Mouse (Mus musculus) limb, embryonic 15.5 days (tissue): ENCODE measurements around the gene Psmd4. TPM values are rescaled to one million over a fixed set of nuclear protein-coding genes. Genes with fewer than 3 reads are reported as not detected.

Source experiments
- ATAC-seq: fragments of 200-750 bp; cut with Nextera tagmentation; 2 replicates; pipeline ENCODE4 v1.8.0; 2017; ENCODE audit warnings: low read depth, moderate TSS enrichment; ENCODE audit not compliant: insufficient number of reproducible peaks, low FRiP score, low TSS enrichment
- H3K27ac ChIP-seq: fragments of 300-500 bp; sonication (generic); 2 replicates; pipeline ENCODE4 v1.5.1; 2015; ENCODE audit warnings: moderate library complexity, mild to moderate bottlenecking, inconsistent platforms
- H3K27me3 ChIP-seq: fragments of 300-500 bp; sonication (generic); 2 replicates; pipeline ENCODE4 v1.6.1; 2015; ENCODE audit warnings: inconsistent platforms
- H3K36me3 ChIP-seq: fragments of 300-500 bp; sonication (generic); 2 replicates; pipeline ENCODE4 v1.6.1; 2015; ENCODE audit warnings: inconsistent platforms
- H3K4me1 ChIP-seq: fragments of 300-500 bp; sonication (generic); 2 replicates; pipeline ENCODE4 v1.6.1; 2015; ENCODE audit warnings: inconsistent platforms
- H3K4me2 ChIP-seq: fragments of 300-500 bp; sonication (generic); 2 replicates; pipeline ENCODE4 v1.6.1; 2015; ENCODE audit warnings: mild to moderate bottlenecking, inconsistent platforms
- H3K4me3 ChIP-seq: fragments of 300-500 bp; sonication (generic); 2 replicates; pipeline ENCODE4 v1.5.1; 2015; ENCODE audit warnings: mild to moderate bottlenecking, inconsistent platforms
- H3K9ac ChIP-seq: fragments of 300-500 bp; sonication (generic); 2 replicates; pipeline ENCODE4 v1.6.1; 2015; ENCODE audit warnings: inconsistent platforms
- H3K9me3 ChIP-seq: fragments of 300-500 bp; sonication (generic); 2 replicates; pipeline ENCODE4 v1.6.1; 2016; ENCODE audit warnings: inconsistent platforms
- WGBS: fragments of 180-500 bp; shearing (Covaris S2); methylation state at CpG from one replicate; pipeline ENCODE4 v1.1.7; 2015; 5-methylcytosine and 5-hydroxymethylcytosine counted together
- polyA plus RNA-seq: library from polyadenylated mRNA; unstranded; fragments of >200 nt; fragmentation: Nextera tagmentation; extraction: Ambion mirVana; gene quantifications from 2 replicates; pipeline ENCODE4 v1.2.1, GENCODE M21; 2015

Psmd4 gene
- polyA plus RNA-seq: 253 and 271 TPM in 2 replicates

GRCm38 (mm10) chr3:95042166-95042837 is at the start of gene Psmd4:
Gene Psmd4, minus strand, starts transcription at chr3:95042614.
- ATAC-seq: peak; percentile 99

DNA sequence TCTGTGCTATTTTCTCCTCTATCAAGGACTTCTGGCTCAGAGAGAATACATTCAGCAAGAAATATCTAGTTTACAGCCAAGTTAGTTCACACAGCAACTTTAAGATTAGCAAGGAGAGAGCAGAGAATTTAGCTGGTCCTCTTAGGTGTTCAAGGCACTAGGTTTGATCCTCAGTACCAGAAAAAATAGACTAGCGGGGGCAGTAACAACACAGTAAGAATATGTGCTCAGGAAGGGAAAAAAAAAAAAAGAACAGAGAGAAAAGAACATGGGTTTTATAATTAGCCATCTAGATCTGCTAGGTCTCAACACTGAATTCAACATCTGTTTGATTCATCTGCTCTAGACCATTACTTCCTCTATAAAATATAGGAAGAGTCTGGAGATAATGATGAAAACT is 45.7 kb upstream of the Psmd4 start:
- Histone ChIP-seq H3K9ac (no peak overlapping the region), H3K27ac (no peak overlapping the region), H3K36me3 (peaks cover 8% of the 10 kb centered on the region; the same call in 1 of the 2 replicates), H3K4me2 (no peak overlapping the region), H3K4me1 (no peaks in the 10 kb centered on the region), H3K27me3 (no peaks in the 10 kb centered on the region), H3K4me3 (no peak overlapping the region), H3K9me3 (no peaks in the 10 kb centered on the region)
- WGBS: 89% methylated on average over 1 of the region's 1 CpGs
- ATAC-seq: no peak

More at GRCm38 (mm10) chr3:95042166-95042837, at the start of gene Psmd4:
- H3K4me3 ChIP-seq: peak within 1 kb of the TSS; percentile 89
- peaks cover 12% of the 10 kb centered on the region for H3K36me3 ChIP-seq
- H3K4me1 ChIP-seq: peaks cover 14% of the 10 kb centered on the region
- no peaks in the 10 kb centered on the region for H3K9me3 ChIP-seq
- H3K9ac ChIP-seq: peak within 1 kb of the TSS; percentile 91
- H3K27ac ChIP-seq: peak within 1 kb of the TSS; percentile 72
- under 1% methylated on average over 36 of the region's 36 CpGs for WGBS
- H3K27me3 ChIP-seq: no peaks in the 10 kb centered on the region
- H3K4me2 ChIP-seq: peak within 1 kb of the TSS; percentile 45

DNA sequence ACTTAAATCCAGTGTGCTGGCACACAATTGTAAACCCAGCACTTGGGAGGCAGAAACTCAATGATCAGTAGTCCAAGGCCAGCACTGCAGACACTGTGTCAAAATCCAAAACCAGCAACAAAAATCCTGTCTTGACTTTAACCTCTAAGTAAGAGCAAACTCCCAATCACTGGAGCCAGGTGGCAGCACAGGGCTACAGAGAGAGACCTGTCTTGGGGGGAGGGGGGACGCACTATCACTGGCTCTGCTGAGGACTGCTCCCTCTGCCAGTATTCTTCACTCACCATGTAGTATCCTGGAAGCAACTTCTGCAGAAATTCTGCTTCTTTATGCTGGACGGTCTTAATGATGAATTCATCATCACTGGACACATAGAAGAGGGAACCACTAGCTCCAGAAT is 29.2 kb upstream of the Psmd4 start:
- Histone ChIP-seq H3K4me2 (no peak overlapping the region), H3K4me1 (no peaks in the 10 kb centered on the region), H3K36me3 (peaks cover 82% of the 10 kb centered on the region), H3K9ac (no peak overlapping the region), H3K9me3 (no peaks in the 10 kb centered on the region), H3K4me3 (no peak overlapping the region), H3K27me3 (no peaks in the 10 kb centered on the region), H3K27ac (no peak overlapping the region)
- no peak for ATAC-seq
- WGBS: 90% methylated on average over 2 of the region's 2 CpGs

GRCm38 (mm10) chr3:95066570-95066969 is 24.2 kb upstream of the Psmd4 start:
- WGBS: 80% methylated on average over 11 of the region's 11 CpGs
- no peaks in the 10 kb centered on the region for H3K4me1 ChIP-seq
- H3K27ac ChIP-seq: no peak overlapping the region
- H3K9me3 ChIP-seq: no peaks in the 10 kb centered on the region
- H3K27me3 ChIP-seq: no peaks in the 10 kb centered on the region
- H3K9ac ChIP-seq: no peak overlapping the region
- peaks cover 96% of the 10 kb centered on the region for H3K36me3 ChIP-seq
- no peak; the same call in 1 of the 2 replicates for ATAC-seq
- no peak overlapping the region for H3K4me3 ChIP-seq
- no peak overlapping the region for H3K4me2 ChIP-seq

GRCm38 (mm10) chr3:95066095-95066494 is 23.7 kb upstream of the Psmd4 start:
- Histone ChIP-seq H3K36me3 (peaks cover 96% of the 10 kb centered on the region), H3K4me2 (no peak overlapping the region), H3K27ac (no peak overlapping the region), H3K4me1 (no peaks in the 10 kb centered on the region), H3K9ac (no peak overlapping the region), H3K9me3 (no peaks in the 10 kb centered on the region), H3K4me3 (no peak overlapping the region), H3K27me3 (no peaks in the 10 kb centered on the region)
- ATAC-seq: no peak
- 86% methylated on average over 6 of the region's 6 CpGs for WGBS

- Histone ChIP-seq H3K4me1 (no peaks in the 10 kb centered on the region), H3K4me2 (no peak overlapping the region), H3K4me3 (no peak overlapping the region), H3K9ac (no peak overlapping the region), H3K27ac (no peak overlapping the region), H3K27me3 (no peaks in the 10 kb centered on the region), H3K9me3 (no peaks in the 10 kb centered on the region), H3K36me3 (peaks cover 96% of the 10 kb centered on the region)
- WGBS: 85% methylated on average over 1 of the region's 1 CpGs
- ATAC-seq: no peak
These were observed 23.1 kb upstream of the Psmd4 start for GRCm38 (mm10) chr3:95065553-95065952.

DNA sequence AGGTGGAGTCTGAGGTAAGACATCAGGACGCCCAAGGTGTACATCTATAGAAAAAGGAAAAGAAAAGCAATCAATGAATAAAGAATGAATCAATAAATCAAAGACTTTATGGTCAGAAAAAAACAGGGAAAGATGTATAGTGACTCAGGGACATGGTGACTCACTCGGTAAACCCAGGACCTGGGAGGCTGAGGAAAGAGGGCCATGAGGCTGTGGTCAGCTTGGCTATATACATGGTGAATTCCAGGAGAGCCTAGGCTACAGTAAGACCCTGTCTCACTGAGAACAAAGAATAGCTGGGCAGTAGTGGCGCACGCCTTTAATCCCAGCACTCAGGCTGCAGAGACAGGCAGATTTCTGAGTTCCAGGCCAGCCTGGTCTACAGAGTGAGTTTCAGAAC is 21.3 kb upstream of the Psmd4 start:
- no peak overlapping the region for H3K9ac ChIP-seq
- ATAC-seq: no peak
- no peak overlapping the region for H3K27ac ChIP-seq
- no peaks in the 10 kb centered on the region for H3K27me3 ChIP-seq
- 96% methylated on average over 4 of the region's 4 CpGs for WGBS
- H3K4me3 ChIP-seq: no peak overlapping the region
- no peaks in the 10 kb centered on the region for H3K9me3 ChIP-seq
- H3K36me3 ChIP-seq: peaks cover 97% of the 10 kb centered on the region
- no peaks in the 10 kb centered on the region for H3K4me1 ChIP-seq
- no peak overlapping the region for H3K4me2 ChIP-seq

DNA sequence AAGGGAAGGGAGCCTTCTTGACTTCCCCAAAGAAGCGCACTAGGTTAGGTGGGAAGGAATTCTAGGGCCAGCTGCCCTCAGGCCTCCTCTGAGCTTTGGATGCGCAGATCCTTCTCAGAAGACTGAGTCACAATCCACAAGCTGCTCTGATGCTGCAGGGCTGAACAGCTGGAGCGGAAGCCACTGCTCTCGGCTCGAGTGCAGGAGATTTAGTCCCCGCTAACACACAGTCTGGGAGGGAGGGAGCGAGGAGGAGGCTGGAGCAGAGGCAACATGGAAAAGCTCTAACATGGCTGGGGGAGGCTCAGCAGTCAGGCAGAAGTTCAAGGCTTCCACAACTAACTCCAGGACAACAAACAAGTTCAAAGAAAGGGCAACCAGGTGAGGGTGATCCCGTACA is 15.7 kb upstream of the Psmd4 start:
- no peak overlapping the region for H3K9ac ChIP-seq
- H3K4me1 ChIP-seq: peaks cover 8% of the 10 kb centered on the region
- no peak overlapping the region for H3K27ac ChIP-seq
- no peak overlapping the region for H3K4me2 ChIP-seq
- no peaks in the 10 kb centered on the region for H3K27me3 ChIP-seq
- H3K9me3 ChIP-seq: no peaks in the 10 kb centered on the region
- H3K4me3 ChIP-seq: no peak overlapping the region
- H3K36me3 ChIP-seq: peaks cover 54% of the 10 kb centered on the region
- WGBS: 64% methylated on average over 8 of the region's 8 CpGs
- ATAC-seq: no peak

- Histone ChIP-seq H3K27ac (no peak overlapping the region), H3K4me2 (no peak overlapping the region), H3K36me3 (peaks cover 37% of the 10 kb centered on the region), H3K4me3 (no peak overlapping the region), H3K9ac (no peak overlapping the region), H3K9me3 (no peaks in the 10 kb centered on the region), H3K27me3 (no peaks in the 10 kb centered on the region), H3K4me1 (peaks cover 8% of the 10 kb centered on the region)
- WGBS: 84% methylated on average over 7 of the region's 7 CpGs
- ATAC-seq: no peak
These were observed 13.9 kb upstream of the Psmd4 start for GRCm38 (mm10) chr3:95056275-95056674.

DNA sequence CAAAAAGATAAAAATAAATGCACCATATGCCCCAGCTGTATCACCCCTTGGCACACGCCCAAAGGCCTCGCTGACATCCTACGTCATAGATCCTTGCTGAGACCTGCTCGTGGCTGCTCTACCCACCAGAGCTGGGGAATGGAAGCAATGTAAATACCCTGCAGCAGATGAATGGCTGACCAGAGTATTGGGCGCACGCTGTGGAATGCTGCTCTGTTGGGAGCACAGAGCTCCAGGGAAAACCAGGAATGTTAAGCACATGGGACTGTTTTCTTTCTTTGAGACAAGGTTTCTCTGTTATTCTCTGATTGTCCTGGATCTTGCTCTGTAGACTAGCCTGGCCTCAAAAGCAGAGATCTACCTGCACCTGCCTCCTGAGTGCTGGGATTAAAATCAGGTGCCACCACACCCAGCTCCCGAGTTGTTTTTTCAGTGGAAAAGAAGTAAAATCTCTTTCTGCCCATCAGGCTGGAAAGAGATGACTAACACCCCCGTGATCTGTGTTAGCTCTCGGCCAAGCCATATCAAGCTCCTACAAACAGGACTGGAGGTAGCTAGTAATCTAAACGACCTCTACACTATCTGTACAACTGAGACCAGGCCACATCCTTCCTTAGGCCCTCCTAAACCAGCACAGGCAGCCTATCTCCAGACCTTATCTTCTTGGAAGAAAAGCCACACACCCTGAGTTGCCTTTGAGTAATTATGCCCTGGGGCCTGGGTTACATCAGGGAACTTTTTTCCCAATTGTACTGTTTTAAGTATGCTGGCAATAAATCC is 12.3 kb upstream of the Psmd4 start:
- H3K9me3 ChIP-seq: no peaks in the 10 kb centered on the region
- H3K27me3 ChIP-seq: no peaks in the 10 kb centered on the region
- no peak overlapping the region for H3K9ac ChIP-seq
- H3K4me3 ChIP-seq: no peak overlapping the region
- peaks cover 8% of the 10 kb centered on the region for H3K4me1 ChIP-seq
- ATAC-seq: no peak
- no peak overlapping the region for H3K4me2 ChIP-seq
- WGBS: 27% methylated on average over 10 of the region's 10 CpGs
- peak overlapping the region; percentile 57; the same call in 1 of the 2 replicates for H3K27ac ChIP-seq
- peaks cover 21% of the 10 kb centered on the region for H3K36me3 ChIP-seq

GRCm38 (mm10) chr3:95053701-95054100 is 11.3 kb upstream of the Psmd4 start:
- 47% methylated on average over 3 of the region's 3 CpGs for WGBS
- Histone ChIP-seq H3K27me3 (no peaks in the 10 kb centered on the region), H3K4me2 (no peak overlapping the region), H3K4me1 (peaks cover 8% of the 10 kb centered on the region), H3K9me3 (no peaks in the 10 kb centered on the region), H3K36me3 (peaks cover 11% of the 10 kb centered on the region), H3K27ac (no peak overlapping the region), H3K9ac (no peak overlapping the region), H3K4me3 (no peak overlapping the region)
- no peak for ATAC-seq

GRCm38 (mm10) chr3:95052959-95053358 is 10.5 kb upstream of the Psmd4 start:
- H3K9me3 ChIP-seq: no peaks in the 10 kb centered on the region
- no peak overlapping the region for H3K27ac ChIP-seq
- no peak overlapping the region for H3K9ac ChIP-seq
- H3K4me3 ChIP-seq: no peak overlapping the region
- no peaks in the 10 kb centered on the region for H3K27me3 ChIP-seq
- WGBS: 48% methylated on average over 1 of the region's 1 CpGs
- no peak overlapping the region for H3K4me2 ChIP-seq
- H3K36me3 ChIP-seq: peaks cover 5% of the 10 kb centered on the region
- H3K4me1 ChIP-seq: peaks cover 8% of the 10 kb centered on the region
- no peak for ATAC-seq
